Mouse (Mus musculus) midbrain, embryonic 14.5 days (tissue): Measurements from ENCODE around the gene Ercc6. TPM values are rescaled to one million over a fixed set of nuclear protein-coding genes. Genes with fewer than 3 reads are reported as not detected.

Experiments used
- ATAC-seq: fragments of 200-750 bp; cut with Nextera tagmentation; 2 replicates; pipeline ENCODE4 v1.8.0; 2017; ENCODE audit warnings: moderate number of reproducible peaks, moderate library complexity; ENCODE audit not compliant: low FRiP score, low TSS enrichment
- DNase-seq: peaks from one replicate; pipeline ENCODE4 v3.0.0-alpha.2; 2015
- H3K27ac ChIP-seq: fragments of 300-500 bp; sonication (generic); replicated peaks from 2 replicates; pipeline ENCODE4 v1.5.1; 2014; ENCODE audit warnings: mild to moderate bottlenecking, low read depth, low read length, moderate library complexity
- H3K27me3 ChIP-seq: fragments of 300-500 bp; sonication (generic); 2 replicates; pipeline ENCODE4 v1.6.1; 2014; ENCODE audit warnings: low read length, control low read depth, mixed read lengths; ENCODE audit not compliant: control insufficient read depth, insufficient read depth
- H3K36me3 ChIP-seq: fragments of 300-500 bp; sonication (generic); 2 replicates; pipeline ENCODE4 v1.6.1; 2014; ENCODE audit warnings: low read length, control low read depth; ENCODE audit not compliant: control insufficient read depth, insufficient read depth
- H3K4me1 ChIP-seq: fragments of 300-500 bp; sonication (generic); 2 replicates; pipeline ENCODE4 v1.6.1; 2014; ENCODE audit warnings: mild to moderate bottlenecking, antibody characterized with exemption, low read length, control low read depth; ENCODE audit not compliant: control insufficient read depth, insufficient read depth
- H3K4me2 ChIP-seq: fragments of 300-500 bp; sonication (generic); 2 replicates; pipeline ENCODE4 v1.6.1; 2014; ENCODE audit warnings: mild to moderate bottlenecking, low read length, moderate library complexity
- H3K4me3 ChIP-seq: fragments of 300-500 bp; sonication (generic); replicated peaks from 2 replicates; pipeline ENCODE4 v1.5.1; 2014; ENCODE audit warnings: low read depth, low read length
- H3K9ac ChIP-seq: fragments of 300-500 bp; sonication (generic); replicated peaks from 2 replicates; pipeline ENCODE4 v1.6.1; 2014; ENCODE audit warnings: mild to moderate bottlenecking, low read length, moderate library complexity
- H3K9me3 ChIP-seq: fragments of 300-500 bp; sonication (generic); 2 replicates; pipeline ENCODE4 v1.6.1; 2016; ENCODE audit warnings: low read length, control low read depth, mixed read lengths; ENCODE audit not compliant: control insufficient read depth
- WGBS: fragments of 180-500 bp; shearing (Covaris S2); extraction: QIAGEN DNeasy Blood & Tissue Kit; methylation state at CpG from one replicate; pipeline ENCODE4 v1.1.7; 2014; 5-methylcytosine and 5-hydroxymethylcytosine counted together
- polyA plus RNA-seq: library from polyadenylated mRNA; unstranded; fragments of >200 nt; fragmentation: Nextera tagmentation; extraction: Ambion mirVana; gene quantifications from 2 replicates; pipeline ENCODE4 v1.2.1, GENCODE M21; 2014

The Ercc6 gene
- 24.2 and 31.8 TPM in 2 replicates for polyA plus RNA-seq

GRCm38 (mm10) chr14:32513336-32514032 is at the start of gene Ercc6:
Gene Ercc6 (plus strand): TSS chr14:32513521.
- peak within 1 kb of the TSS; percentile 75 for H3K9ac ChIP-seq
- H3K4me3 ChIP-seq = peak within 1 kb of the TSS; percentile 62
- peaks cover 22% of the 10 kb centered on the region for H3K36me3 ChIP-seq
- peak within 1 kb of the TSS; percentile 88 for H3K27ac ChIP-seq
- peaks cover 13% of the 10 kb centered on the region; the same call in 1 of the 2 replicates for H3K4me1 ChIP-seq
- no peaks in the 10 kb centered on the region for H3K27me3 ChIP-seq
- DNase-seq = peak; percentile 99
- H3K9me3 ChIP-seq = no peaks in the 10 kb centered on the region
- under 1% methylated on average over 62 of the region's 62 CpGs for WGBS
- H3K4me2 ChIP-seq = peak within 1 kb of the TSS; percentile 76
- ATAC-seq = peak; percentile 94

DNA sequence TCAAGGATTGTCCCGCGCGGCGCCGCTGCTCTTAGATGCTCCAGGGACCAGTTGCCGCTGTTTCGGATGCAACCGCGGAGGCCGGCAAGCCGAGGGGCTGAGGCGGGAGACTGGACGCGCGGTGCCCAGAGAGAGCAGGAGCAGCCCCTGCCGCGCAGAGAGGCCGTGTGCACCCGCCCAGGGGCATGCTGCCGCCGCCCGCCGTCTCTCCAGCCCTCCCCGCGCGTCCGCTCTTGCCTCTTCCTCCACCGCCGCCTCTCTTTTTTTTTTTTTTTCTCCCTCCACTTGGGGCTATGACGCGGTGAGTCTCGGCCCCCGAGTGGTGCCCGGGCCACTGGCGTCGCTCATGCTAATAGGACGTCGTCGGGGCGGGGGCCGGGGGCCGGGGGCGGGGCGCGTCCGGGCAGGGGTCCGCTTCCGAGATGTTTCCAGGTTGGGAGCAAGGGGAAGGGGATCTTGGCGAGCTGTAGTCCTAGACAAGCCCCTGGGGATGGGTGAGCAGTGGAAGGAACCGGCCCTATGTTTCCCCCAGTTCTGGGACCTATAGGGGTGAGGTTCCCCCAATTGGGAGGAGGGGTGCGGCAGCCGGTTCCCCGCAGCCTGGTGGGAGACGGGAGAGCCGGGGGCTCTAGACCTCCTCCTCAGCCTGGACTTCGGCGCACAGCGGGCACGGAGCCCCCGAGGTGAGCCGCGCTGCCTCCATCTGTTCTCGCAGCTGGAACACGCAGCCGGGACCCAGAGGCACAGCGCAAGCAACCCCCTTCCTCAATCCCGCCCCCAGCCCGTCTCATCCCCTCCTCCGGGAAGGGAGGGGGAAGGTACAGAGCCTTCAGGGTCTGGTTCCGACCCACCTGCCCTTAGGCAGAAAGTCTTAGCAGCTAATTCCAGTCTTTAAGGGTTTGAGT is 48.5 kb upstream of the Ercc6 start, which contains the start of gene Slc18a3:
Slc18a3 (minus strand) TSS at position 250 of the 905 bp plus-strand sequence.
- DNase-seq (peak; percentile 54), ATAC-seq (no peak; the same call in 1 of the 2 replicates)
- Histone ChIP-seq H3K9me3 (no peaks in the 10 kb centered on the region), H3K9ac (peak within 1 kb of the TSS; percentile 34; the same call in 1 of the 2 replicates), H3K4me3 (peak within 1 kb of the TSS; percentile 39), H3K27ac (no peak within 1 kb of the TSS), H3K4me2 (peak within 1 kb of the TSS; percentile 68), H3K4me1 (peaks cover 15% of the 10 kb centered on the region), H3K27me3 (peaks cover 78% of the 10 kb centered on the region), H3K36me3 (no peaks in the 10 kb centered on the region)
- 1% methylated on average over 66 of the region's 70 CpGs for WGBS

DNA sequence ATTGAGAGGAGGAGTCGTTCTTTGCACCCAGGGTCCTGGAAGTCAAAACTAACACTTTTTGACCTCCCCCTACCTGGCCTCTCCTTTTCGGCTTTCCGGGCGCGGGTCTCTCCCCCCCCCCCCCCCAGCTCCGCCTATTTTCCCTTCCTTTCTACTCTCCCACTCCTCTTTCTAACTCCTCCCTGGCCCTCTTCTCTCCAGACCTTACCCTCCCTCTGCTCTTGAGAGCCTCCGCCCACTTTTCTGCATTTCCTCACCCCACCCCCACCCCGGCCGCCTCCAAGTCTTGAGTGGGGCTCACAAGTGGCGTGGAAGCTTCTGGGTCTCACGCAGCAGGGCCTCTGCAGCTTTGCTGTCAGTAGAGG is 47.8 kb upstream of the Ercc6 start:
- DNase-seq = no peak
- Histone ChIP-seq H3K27ac (no peak overlapping the region), H3K4me3 (peak overlapping the region; percentile 39), H3K9me3 (no peaks in the 10 kb centered on the region), H3K4me1 (peaks cover 15% of the 10 kb centered on the region), H3K27me3 (peaks cover 71% of the 10 kb centered on the region), H3K9ac (peak overlapping the region; percentile 34; the same call in 1 of the 2 replicates), H3K36me3 (no peaks in the 10 kb centered on the region), H3K4me2 (peak overlapping the region; percentile 68)
- WGBS = under 1% methylated on average over 9 of the region's 11 CpGs
- ATAC-seq = no peak

DNA sequence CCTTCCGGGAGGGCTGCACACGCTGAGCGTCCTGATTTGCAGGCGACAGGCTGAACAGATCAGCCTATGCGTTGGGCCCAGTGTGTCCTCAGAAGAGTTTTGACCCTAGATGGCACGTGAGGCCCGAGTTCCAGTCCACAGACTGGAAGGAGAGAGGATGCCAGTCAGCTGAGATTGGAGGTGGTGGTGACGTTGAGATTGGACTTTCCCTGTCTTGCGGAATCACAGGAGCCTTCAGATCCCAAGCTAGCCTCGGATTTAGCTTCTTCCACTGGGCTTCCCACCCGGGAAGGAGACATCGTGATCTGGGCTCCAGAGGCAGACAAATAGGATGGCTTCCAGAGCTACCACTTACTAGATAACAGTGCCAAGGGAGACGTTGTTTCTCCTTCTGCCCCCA is 47.4 kb upstream of the Ercc6 start, which contains the start of gene Chat:
Chat (minus strand) TSS at position 101 of the 400 bp plus-strand sequence.
- DNase-seq (no peak), ATAC-seq (no peak)
- peak within 1 kb of the TSS; percentile 34; the same call in 1 of the 2 replicates for H3K9ac ChIP-seq
- no peaks in the 10 kb centered on the region for H3K36me3 ChIP-seq
- WGBS = 10% methylated on average over 13 of the region's 13 CpGs
- peak within 1 kb of the TSS; percentile 39 for H3K4me3 ChIP-seq
- peaks cover 67% of the 10 kb centered on the region for H3K27me3 ChIP-seq
- no peaks in the 10 kb centered on the region for H3K9me3 ChIP-seq
- peaks cover 15% of the 10 kb centered on the region for H3K4me1 ChIP-seq
- no peak within 1 kb of the TSS for H3K27ac ChIP-seq
- H3K4me2 ChIP-seq = peak within 1 kb of the TSS; percentile 68

GRCm38 (mm10) chr14:32467606-32468005 is 45.7 kb upstream of the Ercc6 start:
- Histone ChIP-seq H3K9me3 (no peaks in the 10 kb centered on the region), H3K27me3 (peaks cover 50% of the 10 kb centered on the region), H3K4me1 (peaks cover 15% of the 10 kb centered on the region), H3K4me3 (no peak overlapping the region), H3K27ac (no peak overlapping the region), H3K9ac (no peak overlapping the region), H3K36me3 (no peaks in the 10 kb centered on the region), H3K4me2 (no peak overlapping the region)
- WGBS = 9% methylated on average over 5 of the region's 5 CpGs
- DNase-seq (peak; percentile 46), ATAC-seq (no peak)

DNA sequence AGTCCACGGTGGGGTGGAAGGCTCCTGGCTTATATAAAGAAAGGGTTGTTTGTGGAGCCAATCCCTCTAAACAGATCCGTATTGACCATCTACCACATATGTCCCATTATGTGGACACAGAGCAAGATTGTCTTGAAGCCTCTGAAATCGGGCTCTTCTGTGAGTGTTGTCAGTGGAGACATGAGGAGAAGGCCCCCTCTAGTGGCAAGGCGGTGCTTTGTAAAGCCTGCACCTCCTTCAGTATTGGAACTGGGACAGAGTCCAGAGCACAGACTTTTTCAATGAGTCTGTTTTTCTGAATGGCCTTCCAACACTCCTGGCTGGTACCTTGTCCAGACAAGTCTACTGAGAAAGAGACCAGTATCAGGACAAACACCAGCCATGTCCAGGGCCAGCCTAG is 40.3 kb upstream of the Ercc6 start:
- peak; percentile 88 for DNase-seq
- no peaks in the 10 kb centered on the region for H3K27me3 ChIP-seq
- no peak overlapping the region for H3K9ac ChIP-seq
- no peaks in the 10 kb centered on the region for H3K4me1 ChIP-seq
- no peak overlapping the region for H3K4me3 ChIP-seq
- no peak overlapping the region for H3K27ac ChIP-seq
- H3K4me2 ChIP-seq = no peak overlapping the region
- 15% methylated on average over 4 of the region's 4 CpGs for WGBS
- no peaks in the 10 kb centered on the region for H3K9me3 ChIP-seq
- ATAC-seq = no peak
- no peaks in the 10 kb centered on the region for H3K36me3 ChIP-seq

DNA sequence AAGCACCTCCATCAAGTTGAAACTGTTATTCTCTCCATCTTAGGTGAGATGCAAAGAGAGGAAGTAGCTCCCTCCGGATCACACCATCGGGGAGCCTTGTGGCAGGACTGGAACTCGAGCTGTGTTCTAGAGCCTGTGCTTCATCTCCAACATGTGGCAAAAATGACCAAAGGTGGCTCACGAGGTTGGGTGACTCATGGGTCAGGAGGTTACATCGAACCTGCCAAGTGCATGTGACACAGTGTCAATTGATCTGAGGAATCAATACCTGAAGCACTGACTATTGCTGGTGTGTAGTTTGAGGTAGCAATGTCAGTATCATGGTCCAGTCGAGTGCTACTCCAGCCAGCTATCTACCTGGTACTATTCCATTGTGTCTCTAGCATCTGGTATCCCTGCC is 36.8 kb upstream of the Ercc6 start:
- Histone ChIP-seq H3K27me3 (no peaks in the 10 kb centered on the region), H3K4me3 (no peak overlapping the region), H3K9me3 (no peaks in the 10 kb centered on the region), H3K36me3 (no peaks in the 10 kb centered on the region), H3K27ac (no peak overlapping the region), H3K4me2 (no peak overlapping the region), H3K9ac (no peak overlapping the region), H3K4me1 (no peaks in the 10 kb centered on the region)
- 74% methylated on average over 6 of the region's 6 CpGs for WGBS
- DNase-seq = no peak
- ATAC-seq = no peak

GRCm38 (mm10) chr14:32477581-32477980 is 35.7 kb upstream of the Ercc6 start:
- no peak for ATAC-seq
- DNase-seq = no peak
- 75% methylated on average over 1 of the region's 1 CpGs for WGBS

More at GRCm38 (mm10) chr14:32477581-32477980, 35.7 kb upstream of the Ercc6 start:
- H3K4me3 ChIP-seq = no peak overlapping the region
- H3K27ac ChIP-seq = no peak overlapping the region
- no peaks in the 10 kb centered on the region for H3K27me3 ChIP-seq
- H3K36me3 ChIP-seq = no peaks in the 10 kb centered on the region
- no peaks in the 10 kb centered on the region for H3K9me3 ChIP-seq
- no peak overlapping the region for H3K9ac ChIP-seq
- H3K4me1 ChIP-seq = no peaks in the 10 kb centered on the region
- H3K4me2 ChIP-seq = no peak overlapping the region
